11 mouse cellular contexts compared by ENCODE assay signal in the genomic region with DNA sequence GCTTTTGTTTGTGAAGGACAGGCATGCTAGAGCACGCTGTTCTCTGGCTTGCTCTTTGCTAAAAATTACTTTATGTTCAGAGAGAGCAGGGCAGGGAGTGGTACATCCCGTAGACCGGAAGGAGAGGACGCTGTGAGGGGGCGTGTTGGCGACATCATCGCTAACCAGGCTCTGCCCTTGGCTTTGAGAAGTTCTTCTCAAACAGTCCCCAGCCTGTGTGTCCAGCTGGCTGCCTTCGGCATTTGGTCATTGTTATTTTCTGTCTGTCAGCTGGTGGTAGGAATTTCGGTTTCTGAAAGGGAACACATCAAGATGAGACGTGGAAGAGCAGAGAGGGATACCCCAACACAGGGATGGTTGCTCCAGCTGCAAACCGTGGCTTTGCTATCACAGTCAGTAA. TPM values are rescaled to one million over a fixed set of nuclear protein-coding genes. Genes with fewer than 3 reads are reported as not detected.
A peak's percentile ranks its signal among the peaks of the same experiment; 100 is the strongest.
DNase-seq lines count a peak whose midpoint lies in the region; ATAC-seq lines count a peak whose summit lies in the region.
"Had no signal": no experiment of that assay in that cellular context is flagged by ENCODE, and none has a peak within 500 bp of the region (broad histone marks: within the 10 kb centered on the region; RNA-seq: fewer than 3 reads in every experiment).

No protein-coding gene starts in this region.

- peaks cover 14% of the 10 kb centered on the region for H3K4me1 ChIP-seq in heart, embryonic 15.5 days (replicated peaks)

- no peak overlapping the region for H3K4me3 ChIP-seq in heart, embryonic 15.5 days
- H3K4me3 ChIP-seq: left cerebral cortex, adult 2 months had no signal

- no peaks in the 10 kb centered on the region for H3K9me3 ChIP-seq in heart, embryonic 15.5 days (replicated peaks)

- ATAC-seq in heart, embryonic 15.5 days (replicated peaks; ENCODE audit: insufficient number of reproducible peaks, insufficient read depth, low FRiP score, low read depth), result no peak

- no peaks in the 10 kb centered on the region for H3K27me3 ChIP-seq in heart, embryonic 15.5 days

- peak overlapping the region; percentile 0; the same call in 1 of the 2 replicates for H3K27ac ChIP-seq in heart, embryonic 15.5 days
- H3K27ac ChIP-seq: left cerebral cortex, adult 2 months had no signal

- no peak overlapping the region for H3K9ac ChIP-seq in heart, embryonic 15.5 days

- H3K36me3 ChIP-seq in heart, embryonic 15.5 days, result no peaks in the 10 kb centered on the region

- 47% methylated on average over 11 of the region's 11 CpGs for WGBS in heart, embryonic 15.5 days

- peak; percentile 30 for DNase-seq in gastrocnemius, adult 18-20 months (ENCODE audit: low spot score)
- DNase-seq in gastrocnemius, adult 8-10 months (ENCODE audit: low spot score in 2 of 2), result no peak
- peak; percentile 38 for DNase-seq in adrenal gland, postnatal 14 days
- DNase-seq in lung, postnatal 10 days, result peak; percentile 88
- DNase-seq in natural killer cell, adult 2 months (ENCODE audit: low spot score in 2 of 2), result no peak
- no peak for DNase-seq in layer of hippocampus, adult 9-10 months (ENCODE audit: low spot score)
- DNase-seq in layer of hippocampus, postnatal 10 days (ENCODE audit: low spot score in 2 of 2), result no peak
- DNase-seq: cerebellum, adult 18-20 months; right cerebral cortex, postnatal 4 days had no signal

- H3K4me2 ChIP-seq in heart, embryonic 15.5 days, result peak overlapping the region; percentile 3; the same call in 1 of the 2 replicates

RNA-seq across cellular contexts. Expression of gene 1500009L16Rik, which starts 3.5 kb away (rescaled TPM):
- under 1 TPM; 0.27 to 0.88 TPM for total RNA-seq in gastrocnemius, adult 18-20 months (2021)
- under 1 TPM; 0.22 to 0.65 (median 0.38) TPM for total RNA-seq in gastrocnemius, adult 8-10 months (2022)
- total RNA-seq in adrenal gland, postnatal 14 days (2021), result 14.7 and 16.0 TPM in 2 replicates
- polyA plus RNA-seq in heart, embryonic 15.5 days (2015; fragmentation: Nextera tagmentation; extraction: Ambion mirVana), result 19.0 and 32.3 TPM in 2 replicates
- 10 to 100 TPM; 38.5 to 43.8 TPM for total RNA-seq in layer of hippocampus, postnatal 10 days (2021)

Comparison
In these comparisons a context has a peak if more than half of its experiments do, and no peak if none do; other contexts are left out.
1. DNase-seq: peak in gastrocnemius, adult 18-20 months (single experiment), adrenal gland, postnatal 14 days (single experiment) and lung, postnatal 10 days (single experiment); none in gastrocnemius, adult 8-10 months (0 of 2), natural killer cell, adult 2 months (0 of 2), layer of hippocampus, adult 9-10 months (single experiment) and layer of hippocampus, postnatal 10 days (0 of 2).